Mouse (Mus musculus) activated CD4-positive, CD25-positive, alpha-beta regulatory T cell (primary cell): ENCODE data around the gene Tlcd1. TPM values are rescaled to one million over a fixed set of nuclear protein-coding genes. Genes with fewer than 3 reads are reported as not detected.

Experiments
- polyA plus RNA-seq, 2 experiments: library from polyadenylated mRNA; unstranded; fragments of 100-300 nt; shearing (Covaris generic); gene quantifications; one replicate each; pipeline ENCODE4 v1.2.1; 2017

Tlcd1 gene
- 1 to 10 TPM; 4.7 to 5.4 TPM for polyA plus RNA-seq

GRCm38 (mm10) chr11:78176402-78176862 lies at the start of gene Tlcd1, which contains the start of gene Nek8:
Gene Tlcd1, plus strand, starts transcription at chr11:78176711.
Gene Nek8, minus strand, starts transcription at chr11:78176675.

GRCm38 (mm10) chr11:78164924-78165760 lies 11.4 kb upstream of the Tlcd1 start, which contains the start of gene Traf4:
Gene Traf4, minus strand, starts transcription at chr11:78165589.

GRCm38 (mm10) chr11:78182961-78183844 lies 6.7 kb downstream of the Tlcd1 start, which contains the start of gene Rpl23a:
Gene Rpl23a, minus strand, starts transcription at chr11:78183584.

GRCm38 (mm10) chr11:78188331-78189233 lies 12.1 kb downstream of the Tlcd1 start, which contains the start of gene Rab34:
Gene Rab34, plus strand, starts transcription at chr11:78188430.

GRCm38 (mm10) chr11:78193113-78193512 lies 16.6 kb downstream of the Tlcd1 start, which contains the start of gene Proca1:
Gene Proca1, plus strand, starts transcription at chr11:78193392.

Other genes starting within 250 kb of the Tlcd1 start
- under 1 TPM in 1 of 2 experiments, not detected in 1; 0.33 TPM for gene Sez6, start 245.9 kb upstream of the Tlcd1 start, polyA plus RNA-seq
- gene Phf12, start 194.0 kb upstream of the Tlcd1 start, polyA plus RNA-seq, result 10 to 100 TPM; 42.1 to 43.8 TPM
- 1 to 10 TPM; 5.0 to 5.3 TPM for gene Dhrs13, start 144.4 kb upstream of the Tlcd1 start, polyA plus RNA-seq
- gene Flot2, start 138.8 kb upstream of the Tlcd1 start, polyA plus RNA-seq, result 10 to 100 TPM; 41.5 to 48.8 TPM
- gene Eral1, start 96.3 kb upstream of the Tlcd1 start, polyA plus RNA-seq, result 10 to 100 TPM; 23.1 to 27.6 TPM
- gene Fam222b, start 82.1 kb upstream of the Tlcd1 start, polyA plus RNA-seq, result 10 to 100 TPM; 15.3 to 18.3 TPM
- 10 to 100 TPM; 33.0 to 39.8 TPM for gene Traf4, start 11.1 kb upstream of the Tlcd1 start, polyA plus RNA-seq
- 10 to 100 TPM in 1 of 2 experiments, 1 to 10 TPM in 1; 9.3 to 10.9 TPM for gene Nek8, start within 50 bp of the Tlcd1 start, polyA plus RNA-seq
- gene Rpl23a, start 6.9 kb downstream of the Tlcd1 start, polyA plus RNA-seq, result 1,000 to 10,000 TPM; 1,180 to 2,194 TPM
- under 1 TPM; 0.91 to 0.97 TPM for gene Rab34, start 11.7 kb downstream of the Tlcd1 start, polyA plus RNA-seq
- gene Proca1, start 16.7 kb downstream of the Tlcd1 start, polyA plus RNA-seq, result under 1 TPM; 0.29 to 0.55 TPM
- gene Sdf2, start 69.0 kb downstream of the Tlcd1 start, polyA plus RNA-seq, result 10 to 100 TPM; 78.8 to 95.9 TPM
- gene Supt6, start 69.3 kb downstream of the Tlcd1 start, polyA plus RNA-seq, result 10 to 100 TPM; 15.5 to 29.0 TPM
- 10 to 100 TPM; 40.4 to 65.7 TPM for gene 2610507B11Rik, start 85.0 kb downstream of the Tlcd1 start, polyA plus RNA-seq
- gene BC030499, start 114.1 kb downstream of the Tlcd1 start, polyA plus RNA-seq, result under 1 TPM; 0.27 to 0.36 TPM
- gene Spag5, start 124.8 kb downstream of the Tlcd1 start, polyA plus RNA-seq, result 1 to 10 TPM; 5.3 to 6.0 TPM
- gene Aldoc, start 146.3 kb downstream of the Tlcd1 start, polyA plus RNA-seq, result 10 to 100 TPM in 1 of 2 experiments, 1 to 10 TPM in 1; 2.4 to 12.9 TPM
- gene Pigs, start 151.7 kb downstream of the Tlcd1 start, polyA plus RNA-seq, result 100 to 1,000 TPM in 1 of 2 experiments, 10 to 100 TPM in 1; 70.7 to 114 TPM
- gene Unc119, start 166.8 kb downstream of the Tlcd1 start, polyA plus RNA-seq, result 100 to 1,000 TPM in 1 of 2 experiments, 10 to 100 TPM in 1; 57.5 to 101 TPM
- not detected for gene Foxn1, start 209.8 kb downstream of the Tlcd1 start, polyA plus RNA-seq
- not detected for gene Slc13a2, start 245.5 kb downstream of the Tlcd1 start, polyA plus RNA-seq